In the genomic region with DNA sequence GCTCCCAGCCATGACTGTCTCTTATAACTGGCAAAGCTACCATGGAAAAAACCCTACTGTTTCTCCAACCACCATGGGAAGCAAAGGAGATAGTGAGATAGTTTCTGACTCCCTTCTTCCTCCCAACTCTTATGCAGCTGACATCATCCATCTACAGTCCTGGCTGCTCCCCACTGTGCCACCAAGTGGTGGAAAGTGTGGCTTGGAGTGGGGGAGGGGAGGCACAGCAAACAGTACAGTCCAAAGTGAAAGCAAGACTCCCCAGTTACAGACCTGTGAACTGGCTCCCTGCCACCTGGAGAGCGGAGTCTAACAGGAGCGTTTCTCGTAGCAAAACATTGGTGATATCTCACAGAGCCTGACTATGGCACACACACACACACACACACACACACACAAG, we compare ENCODE assay signal across 10 mouse cellular contexts. TPM values are rescaled to one million over a fixed set of nuclear protein-coding genes. Genes with fewer than 3 reads are reported as not detected.
A peak's percentile ranks its signal among the peaks of the same experiment; 100 is the strongest.
DNase-seq lines count a peak whose midpoint lies in the region; ATAC-seq lines count a peak whose summit lies in the region.
"Had no signal": no experiment of that assay in that cellular context is flagged by ENCODE, and none has a peak within 500 bp of the region (broad histone marks: within the 10 kb centered on the region; RNA-seq: fewer than 3 reads in every experiment).

No protein-coding gene starts in this region.

- H3K4me3 ChIP-seq in kidney, embryonic 15.5 days (replicated peaks), result no peak overlapping the region
- H3K4me3 ChIP-seq: forebrain, embryonic 15.5 days had no signal

- WGBS in kidney, embryonic 15.5 days, result 72% methylated on average over 3 of the region's 3 CpGs

- no peaks in the 10 kb centered on the region for H3K36me3 ChIP-seq in kidney, embryonic 15.5 days
- H3K36me3 ChIP-seq: forebrain, embryonic 15.5 days had no signal

- no peak overlapping the region for H3K27ac ChIP-seq in kidney, embryonic 15.5 days
- H3K27ac ChIP-seq: forebrain, embryonic 15.5 days had no signal

- H3K27me3 ChIP-seq in kidney, embryonic 15.5 days, result no peaks in the 10 kb centered on the region
- H3K27me3 ChIP-seq: forebrain, embryonic 15.5 days had no signal

- 0 out of 2 replicates have a peak, but pooled peaks cover 3% of the 10 kb centered on the region for H3K4me1 ChIP-seq in kidney, embryonic 15.5 days

- ATAC-seq in kidney, embryonic 15.5 days (replicated peaks; ENCODE audit: low FRiP score), result no peak
- ATAC-seq in megakaryocyte progenitor cell, adult 5-6 weeks (replicated peaks; ENCODE audit: poor library complexity), result peak; percentile 78
- ATAC-seq: forebrain, embryonic 15.5 days had no signal

- H3K9me3 ChIP-seq in kidney, embryonic 15.5 days (replicated peaks), result no peaks in the 10 kb centered on the region
- H3K9me3 ChIP-seq: forebrain, embryonic 15.5 days had no signal

- no peak overlapping the region for H3K4me2 ChIP-seq in kidney, embryonic 15.5 days
- H3K4me2 ChIP-seq: forebrain, embryonic 15.5 days had no signal

- no peak overlapping the region for H3K9ac ChIP-seq in kidney, embryonic 15.5 days
- H3K9ac ChIP-seq: forebrain, embryonic 15.5 days had no signal

- DNase-seq in kidney, adult 11 months, result peak; percentile 28
- peak; percentile 41 for DNase-seq in CD4-positive, CD25-positive, alpha-beta regulatory T cell, adult 2 months (ENCODE audit: low read depth, low spot score)
- DNase-seq in induced T-regulatory cell, adult 2 months (ENCODE audit: low read depth), result peak; percentile 56
- no peak for DNase-seq in Muller cell, postnatal 12 days (ENCODE audit: inconsistent ontology term)
- DNase-seq in cerebellum, postnatal 25 days, result no peak
- no peak for DNase-seq in embryo, embryonic 10 days (ENCODE audit: low spot score)
- DNase-seq: layer of hippocampus, adult 9-11 months had no signal

RNA-seq across cellular contexts. Expression of a gene that starts 20.5 kb away (rescaled TPM):
- polyA plus RNA-seq in kidney, embryonic 15.5 days (2015; fragmentation: Nextera tagmentation; extraction: Ambion mirVana), result 64.9 and 67.7 TPM in 2 replicates
- total RNA-seq in megakaryocyte progenitor cell, adult 5-6 weeks (2015), result 37.5 and 50.6 TPM in 2 replicates
- 43.6 and 57.2 TPM in 2 replicates for total RNA-seq in megakaryocyte progenitor cell, adult 5-6 weeks (2017)

RNA-seq across cellular contexts. Expression of a gene that starts 20.9 kb away (rescaled TPM):
- polyA plus RNA-seq in kidney, embryonic 15.5 days (2015; fragmentation: Nextera tagmentation; extraction: Ambion mirVana), result 73.8 and 80.9 TPM in 2 replicates
- 36.7 and 37.1 TPM in 2 replicates for total RNA-seq in megakaryocyte progenitor cell, adult 5-6 weeks (2015)
- total RNA-seq in megakaryocyte progenitor cell, adult 5-6 weeks (2017), result 43.5 and 71.5 TPM in 2 replicates

RNA-seq across cellular contexts. Expression of a gene that starts 43.2 kb away (rescaled TPM):
- polyA plus RNA-seq in kidney, embryonic 15.5 days (2015; fragmentation: Nextera tagmentation; extraction: Ambion mirVana), result 18.5 and 19.1 TPM in 2 replicates
- 16.1 and 19.3 TPM in 2 replicates for total RNA-seq in megakaryocyte progenitor cell, adult 5-6 weeks (2015)
- 14.0 and 15.5 TPM in 2 replicates for total RNA-seq in megakaryocyte progenitor cell, adult 5-6 weeks (2017)

Comparison
In these comparisons a context has a peak if more than half of its experiments do, and no peak if none do; other contexts are left out.
1. DNase-seq: peak in kidney, adult 11 months (single experiment), CD4-positive, CD25-positive, alpha-beta regulatory T cell, adult 2 months (single experiment) and induced T-regulatory cell, adult 2 months (single experiment); none in Muller cell, postnatal 12 days (single experiment), cerebellum, postnatal 25 days (0 of 2) and embryo, embryonic 10 days (single experiment).